Mouse (Mus musculus): Measurements from ENCODE around the gene Maml3. TPM values are rescaled to one million over a fixed set of nuclear protein-coding genes. Genes with fewer than 3 reads are reported as not detected.
A peak's percentile ranks its signal among the peaks of the same experiment; 100 is the strongest.

Gene Maml3
- polyA plus RNA-seq, 1 experiment: 4.8 TPM

- no peak for DNase-seq (ENCODE audit: low spot score)
Observed at GRCm38 (mm10) chr3:51875629-51876028, 229.2 kb downstream of the Maml3 start.

- no peak for DNase-seq (ENCODE audit: low spot score)
Observed at GRCm38 (mm10) chr3:51874252-51874651, 230.6 kb downstream of the Maml3 start.

DNA sequence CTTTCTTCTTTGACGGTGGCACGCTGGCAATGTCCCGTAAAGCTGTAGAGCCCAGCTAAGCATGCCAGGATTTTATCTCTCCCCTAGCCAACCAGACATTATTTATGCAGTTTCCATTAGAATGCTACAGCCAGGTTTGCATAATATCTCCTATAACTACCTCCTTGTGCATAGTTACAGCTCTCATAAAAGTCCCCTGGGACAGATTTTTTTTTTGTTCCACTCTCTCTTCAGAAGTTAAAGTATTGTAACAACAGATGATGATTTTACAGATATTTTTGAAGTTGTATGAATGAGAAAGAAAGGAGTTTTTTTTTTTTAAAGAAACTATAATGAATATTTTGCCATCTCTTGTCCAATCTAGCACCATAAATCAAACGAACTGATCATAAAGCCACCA lies 232.1 kb downstream of the Maml3 start:
- DNase-seq (ENCODE audit: low spot score): no peak

DNA sequence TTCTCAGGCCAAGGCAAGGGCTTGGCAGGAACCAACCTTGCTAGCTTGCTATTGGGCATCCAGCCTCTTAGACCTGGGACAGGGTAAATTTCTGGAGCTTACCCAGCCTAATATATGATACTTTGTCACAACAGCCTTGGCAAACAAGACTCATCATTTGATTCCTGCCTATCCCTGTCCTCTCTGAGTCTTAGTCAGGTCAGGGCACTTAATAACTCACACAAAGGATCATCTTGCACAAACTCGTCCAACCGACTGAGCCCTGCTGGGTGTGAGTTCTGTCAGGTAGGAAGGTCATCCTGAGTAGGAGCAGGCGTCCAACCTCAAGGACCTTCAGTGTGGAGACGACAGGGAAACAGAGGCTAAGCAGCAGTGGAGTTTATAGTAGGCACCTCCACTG lies 233.5 kb downstream of the Maml3 start:
- no peak for DNase-seq (ENCODE audit: low spot score)

GRCm38 (mm10) chr3:51869980-51870379 lies 234.9 kb downstream of the Maml3 start:
- DNase-seq (ENCODE audit: low spot score): no peak

DNA sequence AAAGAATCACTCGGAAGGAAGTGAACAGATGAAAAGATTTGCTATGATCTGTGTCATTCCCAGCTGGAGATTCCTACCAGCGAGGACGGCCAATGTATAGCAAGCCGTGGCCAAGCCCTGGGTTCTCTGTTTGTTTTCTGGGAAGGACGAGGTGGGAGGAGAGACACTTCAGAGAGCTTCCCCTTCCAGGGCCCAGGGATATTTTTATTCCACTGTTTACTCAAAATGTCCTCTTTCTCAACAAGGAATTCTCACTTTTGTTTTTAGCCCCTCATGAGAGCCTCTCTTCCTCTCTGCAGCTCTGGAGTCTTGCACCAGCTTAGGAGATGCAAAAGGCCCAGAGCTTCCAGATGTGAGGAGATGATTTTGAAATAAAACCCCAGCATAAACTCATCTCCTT lies 236.0 kb downstream of the Maml3 start:
- DNase-seq (ENCODE audit: low spot score): no peak

DNA sequence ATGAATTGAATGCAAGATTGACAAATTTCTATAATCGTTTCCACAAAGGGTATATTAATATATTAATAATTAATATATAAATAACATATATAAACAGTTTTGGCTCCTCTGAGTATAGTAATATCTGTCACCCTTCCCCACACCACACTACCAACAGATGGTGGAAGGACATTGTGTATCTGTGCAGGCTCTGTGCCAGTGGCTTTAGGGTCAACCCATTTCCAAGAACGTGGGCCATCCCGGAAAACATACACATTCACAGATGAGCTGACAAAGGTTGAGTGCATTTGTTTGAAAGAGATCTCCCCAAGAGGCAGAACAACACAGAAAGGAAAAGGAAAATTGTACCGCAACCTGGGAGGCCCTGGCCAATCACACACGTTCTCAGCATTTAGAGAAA lies 238.4 kb downstream of the Maml3 start:
- no peak for DNase-seq (ENCODE audit: low spot score)

- no peak for DNase-seq (ENCODE audit: low spot score)
Observed at GRCm38 (mm10) chr3:51861631-51862030, 243.2 kb downstream of the Maml3 start.

DNA sequence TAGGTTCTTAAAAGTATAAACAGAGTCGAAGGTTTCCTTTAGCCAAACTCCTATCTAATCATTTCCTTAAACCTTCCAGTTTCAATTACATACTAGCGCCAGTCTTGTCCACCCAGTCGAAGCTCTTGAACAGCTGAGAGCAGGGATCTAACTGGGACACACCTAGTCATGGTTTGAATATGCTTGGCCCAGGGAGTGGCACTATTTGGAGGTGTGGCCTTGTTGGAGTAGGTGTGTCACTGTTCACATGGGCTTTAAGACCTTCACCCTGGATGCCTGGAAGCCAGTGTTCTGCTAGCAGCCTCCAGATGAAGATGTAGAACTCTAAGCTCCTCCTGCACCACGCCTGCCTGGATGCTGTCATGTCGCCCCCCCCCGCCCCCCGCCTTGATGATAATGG lies 244.4 kb downstream of the Maml3 start:
- DNase-seq (ENCODE audit: low spot score): no peak

GRCm38 (mm10) chr3:51859208-51859607 lies 245.7 kb downstream of the Maml3 start:
- no peak for DNase-seq (ENCODE audit: low spot score)

- DNase-seq (ENCODE audit: low spot score): no peak
Observed at GRCm38 (mm10) chr3:51854152-51854551, 250.7 kb downstream of the Maml3 start.

- DNase-seq (ENCODE audit: low spot score): no peak
Observed at GRCm38 (mm10) chr3:51853610-51854009, 251.3 kb downstream of the Maml3 start.

- no peak for DNase-seq (ENCODE audit: low spot score)
Observed at GRCm38 (mm10) chr3:51852692-51853091, 252.2 kb downstream of the Maml3 start.

- DNase-seq (ENCODE audit: low spot score): no peak
Observed at GRCm38 (mm10) chr3:51851596-51851995, 253.3 kb downstream of the Maml3 start.

- DNase-seq (ENCODE audit: low spot score): no peak
Observed at GRCm38 (mm10) chr3:51849462-51849861, 255.4 kb downstream of the Maml3 start.

GRCm38 (mm10) chr3:51847262-51847661 lies 257.6 kb downstream of the Maml3 start:
- no peak for DNase-seq (ENCODE audit: low spot score)

- no peak for DNase-seq (ENCODE audit: low spot score)
Observed at GRCm38 (mm10) chr3:51844255-51844654, 260.6 kb downstream of the Maml3 start.

DNA sequence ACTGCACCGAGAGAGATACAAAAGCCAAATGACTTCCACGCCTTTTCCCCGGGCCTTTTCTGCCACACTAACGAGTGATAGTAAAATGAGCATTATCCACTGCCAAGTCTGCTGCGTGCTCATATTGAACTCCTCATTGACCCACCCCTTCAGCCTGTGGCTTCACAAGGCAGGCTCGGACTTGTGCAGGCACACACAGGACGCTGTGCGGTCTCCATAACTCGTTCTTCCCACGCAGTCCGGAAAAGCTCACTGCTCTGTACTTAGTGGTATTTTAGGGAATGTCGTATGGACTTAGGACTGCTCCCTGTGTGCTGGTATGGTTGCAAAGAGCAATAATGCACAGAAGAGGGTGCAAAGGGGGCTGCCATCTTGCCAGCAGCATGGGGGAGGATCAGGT lies 262.7 kb downstream of the Maml3 start:
- DNase-seq (ENCODE audit: low spot score): peak; percentile 44

DNA sequence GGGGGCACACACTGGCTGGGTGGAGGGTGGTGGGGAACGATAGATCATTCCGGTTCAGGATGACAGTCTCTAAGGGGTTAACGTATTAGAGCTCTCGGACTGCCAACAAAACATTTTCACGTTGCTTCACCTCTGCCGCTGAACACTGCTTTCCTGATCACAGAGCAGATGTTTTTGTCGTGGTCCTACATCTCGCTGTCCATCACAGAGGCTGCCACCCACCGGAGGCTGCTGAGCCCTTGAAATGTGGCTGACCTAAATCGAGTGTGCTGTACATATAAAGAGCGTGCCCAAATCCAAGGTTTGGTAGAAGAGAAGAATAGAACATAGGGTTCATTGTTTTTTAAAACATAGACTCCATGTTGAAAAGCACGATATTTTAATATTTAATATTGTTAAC lies 263.3 kb downstream of the Maml3 start:
- DNase-seq (ENCODE audit: low spot score): no peak

- no peak for DNase-seq (ENCODE audit: low spot score)
Observed at GRCm38 (mm10) chr3:51841177-51841576, 263.7 kb downstream of the Maml3 start.

GRCm38 (mm10) chr3:51840095-51840805 lies 264.6 kb downstream of the Maml3 start:
- DNase-seq (ENCODE audit: low spot score): no peak

DNA sequence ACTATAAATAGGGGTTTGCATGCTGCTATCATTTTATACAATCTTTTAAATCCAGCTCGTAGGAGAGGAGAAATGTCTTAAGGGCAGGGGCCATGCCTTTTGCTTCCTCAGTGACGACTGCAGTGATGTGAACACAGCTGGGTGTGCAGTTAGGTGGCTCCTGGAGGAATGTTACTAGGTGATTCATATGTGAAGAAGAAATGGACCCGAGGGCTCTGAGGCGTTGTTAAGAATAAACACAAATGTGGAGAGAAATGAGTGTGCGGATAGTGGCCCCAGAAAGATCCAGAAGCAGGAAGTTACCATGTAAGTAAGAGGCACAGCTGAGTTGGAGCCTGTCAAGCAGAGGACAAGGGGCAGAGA lies 265.5 kb downstream of the Maml3 start:
- no peak for DNase-seq (ENCODE audit: low spot score)

- DNase-seq (ENCODE audit: low spot score): no peak
Observed at GRCm38 (mm10) chr3:51838696-51839352, 266.1 kb downstream of the Maml3 start.

DNA sequence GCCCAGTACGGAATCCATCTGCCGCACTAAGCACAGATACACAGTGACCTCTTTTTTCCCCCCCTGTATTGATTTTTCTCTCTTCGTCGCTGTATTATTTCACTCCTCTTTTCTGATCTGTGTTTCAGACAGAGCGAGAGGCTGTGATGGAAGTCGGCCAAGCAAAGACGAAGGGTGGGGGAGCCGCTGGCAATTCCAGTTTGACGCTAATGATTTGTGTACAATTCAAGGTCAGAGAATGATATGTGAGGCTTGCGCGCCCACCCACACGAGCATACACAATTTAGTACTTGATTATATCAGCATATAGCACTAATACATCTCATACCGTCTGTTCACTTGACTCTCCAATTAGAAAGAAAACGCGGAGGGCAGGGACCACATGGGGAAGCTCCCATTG lies 271.9 kb downstream of the Maml3 start:
- no peak for DNase-seq (ENCODE audit: low spot score)

Measured in urinary bladder, adult 2 months (tissue).